Mouse (Mus musculus): ENCODE measurements at regions not wholly inside any gene's neighbourhood (a gene's known extent, or its start where the extent isn't known, plus 50 kb on each side); places are given as distances from the start of the nearest gene placed in this dataset.
"Not testable (repeated sequence)": the region's sequence is repeated elsewhere in the genome, so short reads cannot be mapped to it uniquely, and the experiment has no call there.

- WGBS = 48% methylated on average over 3 of the region's 3 CpGs
- Histone ChIP-seq H3K27ac (replicated peaks; ENCODE audit: low read depth, low read length) (no peak overlapping the region), H3K9me3 (ENCODE audit: control insufficient read depth, low read length) (no peaks in the 10 kb centered on the region), H3K9ac (ENCODE audit: low read depth, low read length) (no peak overlapping the region), H3K4me3 (ENCODE audit: low read depth, low read length) (no peak overlapping the region), H3K4me2 (ENCODE audit: low read depth, low read length) (no peak overlapping the region), H3K27me3 (replicated peaks; ENCODE audit: control insufficient read depth, insufficient read depth, low read length) (no peaks in the 10 kb centered on the region), H3K36me3 (ENCODE audit: control insufficient read depth, insufficient read depth, low read length) (no peaks in the 10 kb centered on the region), H3K4me1 (ENCODE audit: control insufficient read depth, insufficient read depth, low read length) (no peaks in the 10 kb centered on the region)
- ATAC-seq (ENCODE audit: low read depth) = no peak
- DNase-seq (ENCODE audit: low spot score) = peak; percentile 69
Measured at GRCm38 (mm10) chr12:74825664-74826063, 351.5 kb downstream of the Kcnh5 start.

- no peak overlapping the region for H3K27ac ChIP-seq (replicated peaks; ENCODE audit: low read depth, low read length)
- H3K27me3 ChIP-seq (replicated peaks; ENCODE audit: control insufficient read depth, insufficient read depth, low read length) = no peaks in the 10 kb centered on the region
- H3K36me3 ChIP-seq (ENCODE audit: control insufficient read depth, insufficient read depth, low read length) = no peaks in the 10 kb centered on the region
- no peaks in the 10 kb centered on the region for H3K9me3 ChIP-seq (ENCODE audit: control insufficient read depth, low read length)
- H3K4me2 ChIP-seq (ENCODE audit: low read depth, low read length) = no peak overlapping the region
- DNase-seq (ENCODE audit: low spot score) = peak; percentile 89
- peak; percentile 60 for ATAC-seq (ENCODE audit: low read depth)
- 29% methylated on average over 3 of the region's 3 CpGs for WGBS
- no peak overlapping the region for H3K9ac ChIP-seq (ENCODE audit: low read depth, low read length)
- no peak overlapping the region for H3K4me3 ChIP-seq (ENCODE audit: low read depth, low read length)
- H3K4me1 ChIP-seq (ENCODE audit: control insufficient read depth, insufficient read depth, low read length) = no peaks in the 10 kb centered on the region
Measured at GRCm38 (mm10) chr12:74824735-74825494, 352.2 kb downstream of the Kcnh5 start.

- DNase-seq (ENCODE audit: low spot score); H3K9ac ChIP-seq (ENCODE audit: low read depth, low read length); H3K4me2 ChIP-seq (ENCODE audit: low read depth, low read length); H3K27ac ChIP-seq (replicated peaks; ENCODE audit: low read depth, low read length); H3K27me3 ChIP-seq (replicated peaks; ENCODE audit: control insufficient read depth, insufficient read depth, low read length); H3K4me1 ChIP-seq (ENCODE audit: control insufficient read depth, insufficient read depth, low read length); H3K36me3 ChIP-seq (ENCODE audit: control insufficient read depth, insufficient read depth, low read length); ATAC-seq (ENCODE audit: low read depth); H3K4me3 ChIP-seq (ENCODE audit: low read depth, low read length); H3K9me3 ChIP-seq (ENCODE audit: control insufficient read depth, low read length): not testable (repeated sequence)
- WGBS = 82% methylated on average over 3 of the region's 3 CpGs
Measured at GRCm38 (mm10) chr12:74816181-74816580, 361.0 kb downstream of the Kcnh5 start.

GRCm38 (mm10) chr12:74808571-74808970, 368.6 kb downstream of the Kcnh5 start:
- not testable (repeated sequence) for DNase-seq (ENCODE audit: low spot score); H3K9ac ChIP-seq (ENCODE audit: low read depth, low read length); H3K4me1 ChIP-seq (ENCODE audit: control insufficient read depth, insufficient read depth, low read length); H3K4me3 ChIP-seq (ENCODE audit: low read depth, low read length); H3K27me3 ChIP-seq (replicated peaks; ENCODE audit: control insufficient read depth, insufficient read depth, low read length); H3K4me2 ChIP-seq (ENCODE audit: low read depth, low read length); ATAC-seq (ENCODE audit: low read depth); H3K36me3 ChIP-seq (ENCODE audit: control insufficient read depth, insufficient read depth, low read length); H3K27ac ChIP-seq (replicated peaks; ENCODE audit: low read depth, low read length)
- WGBS = 85% methylated on average over 2 of the region's 2 CpGs
- peaks cover 16% of the 10 kb centered on the region for H3K9me3 ChIP-seq (ENCODE audit: control insufficient read depth, low read length)

- not testable (repeated sequence) for H3K4me3 ChIP-seq (ENCODE audit: low read depth, low read length); H3K27me3 ChIP-seq (replicated peaks; ENCODE audit: control insufficient read depth, insufficient read depth, low read length); H3K9ac ChIP-seq (ENCODE audit: low read depth, low read length); DNase-seq (ENCODE audit: low spot score); H3K27ac ChIP-seq (replicated peaks; ENCODE audit: low read depth, low read length); ATAC-seq (ENCODE audit: low read depth); H3K4me1 ChIP-seq (ENCODE audit: control insufficient read depth, insufficient read depth, low read length); H3K4me2 ChIP-seq (ENCODE audit: low read depth, low read length); H3K36me3 ChIP-seq (ENCODE audit: control insufficient read depth, insufficient read depth, low read length)
- H3K9me3 ChIP-seq (ENCODE audit: control insufficient read depth, low read length) = peaks cover 20% of the 10 kb centered on the region
- WGBS = 90% methylated on average over 15 of the region's 15 CpGs
Measured at GRCm38 (mm10) chr12:74807926-74808325, 369.2 kb downstream of the Kcnh5 start.

GRCm38 (mm10) chr12:74803740-74804512, 373.2 kb downstream of the Kcnh5 start:
- Histone ChIP-seq H3K27me3 (replicated peaks; ENCODE audit: control insufficient read depth, insufficient read depth, low read length) (no peaks in the 10 kb centered on the region), H3K4me3 (ENCODE audit: low read depth, low read length) (no peak overlapping the region), H3K4me1 (ENCODE audit: control insufficient read depth, insufficient read depth, low read length) (no peaks in the 10 kb centered on the region), H3K27ac (replicated peaks; ENCODE audit: low read depth, low read length) (no peak overlapping the region), H3K9me3 (ENCODE audit: control insufficient read depth, low read length) (peaks cover 10% of the 10 kb centered on the region), H3K9ac (ENCODE audit: low read depth, low read length) (no peak overlapping the region), H3K36me3 (ENCODE audit: control insufficient read depth, insufficient read depth, low read length) (no peaks in the 10 kb centered on the region), H3K4me2 (ENCODE audit: low read depth, low read length) (no peak overlapping the region)
- ATAC-seq (ENCODE audit: low read depth) (no peak), DNase-seq (ENCODE audit: low spot score) (peak; percentile 3)
- 63% methylated on average over 13 of the region's 13 CpGs for WGBS

GRCm38 (mm10) chr12:74792036-74792435, 385.1 kb downstream of the Kcnh5 start:
- H3K9ac ChIP-seq (ENCODE audit: low read depth, low read length) = no peak overlapping the region
- DNase-seq (ENCODE audit: low spot score) (no peak), ATAC-seq (ENCODE audit: low read depth) (no peak)
- WGBS = 74% methylated on average over 3 of the region's 3 CpGs
- no peak overlapping the region for H3K4me3 ChIP-seq (ENCODE audit: low read depth, low read length)
- H3K27ac ChIP-seq (replicated peaks; ENCODE audit: low read depth, low read length) = no peak overlapping the region
- no peaks in the 10 kb centered on the region for H3K4me1 ChIP-seq (ENCODE audit: control insufficient read depth, insufficient read depth, low read length)
- no peaks in the 10 kb centered on the region for H3K9me3 ChIP-seq (ENCODE audit: control insufficient read depth, low read length)
- no peak overlapping the region for H3K4me2 ChIP-seq (ENCODE audit: low read depth, low read length)
- H3K27me3 ChIP-seq (replicated peaks; ENCODE audit: control insufficient read depth, insufficient read depth, low read length) = no peaks in the 10 kb centered on the region
- no peaks in the 10 kb centered on the region for H3K36me3 ChIP-seq (ENCODE audit: control insufficient read depth, insufficient read depth, low read length)

- Histone ChIP-seq H3K4me2 (ENCODE audit: low read depth, low read length) (no peak overlapping the region), H3K27me3 (replicated peaks; ENCODE audit: control insufficient read depth, insufficient read depth, low read length) (no peaks in the 10 kb centered on the region), H3K4me3 (ENCODE audit: low read depth, low read length) (no peak overlapping the region), H3K27ac (replicated peaks; ENCODE audit: low read depth, low read length) (no peak overlapping the region), H3K36me3 (ENCODE audit: control insufficient read depth, insufficient read depth, low read length) (no peaks in the 10 kb centered on the region), H3K9ac (ENCODE audit: low read depth, low read length) (no peak overlapping the region), H3K4me1 (ENCODE audit: control insufficient read depth, insufficient read depth, low read length) (no peaks in the 10 kb centered on the region), H3K9me3 (ENCODE audit: control insufficient read depth, low read length) (no peaks in the 10 kb centered on the region)
- DNase-seq (ENCODE audit: low spot score) (no peak), ATAC-seq (ENCODE audit: low read depth) (no peak)
- 92% methylated on average over 1 of the region's 1 CpGs for WGBS
Measured at GRCm38 (mm10) chr12:74762284-74762683, 414.8 kb downstream of the Kcnh5 start.
